Mouse (Mus musculus): ENCODE results near the gene Gm49395. TPM values are rescaled to one million over a fixed set of nuclear protein-coding genes. Genes with fewer than 3 reads are reported as not detected.

Gm49395 gene
- polyA plus RNA-seq, 1 experiment: 9.0 TPM

- Histone ChIP-seq H3K4me1 (ENCODE audit: control insufficient read depth, insufficient read depth, insufficient read length, low read length) (no peaks in the 10 kb centered on the region), H3K36me3 (ENCODE audit: control insufficient read depth, insufficient read depth, low read length) (no peaks in the 10 kb centered on the region), H3K27me3 (ENCODE audit: control insufficient read depth, insufficient read depth, low read length) (no peaks in the 10 kb centered on the region), H3K27ac (ENCODE audit: insufficient read depth, low read depth, low read length) (no peak overlapping the region), H3K4me3 (ENCODE audit: low read depth, low read length) (no peak overlapping the region)
- WGBS: 73% methylated on average over 5 of the region's 5 CpGs
- no peak for TF ChIP-seq CTCF (IDR thresholded peaks at IDR 0.05; ENCODE audit: extremely low read depth, insufficient read length, insufficient replicate concordance, low read depth, low read length)
- TF ChIP-seq POLR2A (IDR thresholded peaks at IDR 0.05; ENCODE audit: low read depth, low read length): no peak
Measured at GRCm38 (mm10) chr13:115118756-115119155, 17.0 kb upstream of the Gm49395 start.

- WGBS: 81% methylated on average over 3 of the region's 3 CpGs
- no peaks in the 10 kb centered on the region for H3K27me3 ChIP-seq (ENCODE audit: control insufficient read depth, insufficient read depth, low read length)
- H3K4me1 ChIP-seq (ENCODE audit: control insufficient read depth, insufficient read depth, insufficient read length, low read length): no peaks in the 10 kb centered on the region
- H3K4me3 ChIP-seq (ENCODE audit: low read depth, low read length): no peak overlapping the region
- TF ChIP-seq POLR2A (IDR thresholded peaks at IDR 0.05; ENCODE audit: low read depth, low read length) (no peak), CTCF (IDR thresholded peaks at IDR 0.05; ENCODE audit: extremely low read depth, insufficient read length, insufficient replicate concordance, low read depth, low read length) (no peak)
- H3K27ac ChIP-seq (ENCODE audit: insufficient read depth, low read depth, low read length): no peak overlapping the region
- H3K36me3 ChIP-seq (ENCODE audit: control insufficient read depth, insufficient read depth, low read length): no peaks in the 10 kb centered on the region
Measured at GRCm38 (mm10) chr13:115118195-115118594, 16.5 kb upstream of the Gm49395 start.

GRCm38 (mm10) chr13:115116930-115117621 is 15.4 kb upstream of the Gm49395 start:
- Histone ChIP-seq H3K27ac (ENCODE audit: insufficient read depth, low read depth, low read length) (no peak overlapping the region), H3K4me1 (ENCODE audit: control insufficient read depth, insufficient read depth, insufficient read length, low read length) (no peaks in the 10 kb centered on the region), H3K36me3 (ENCODE audit: control insufficient read depth, insufficient read depth, low read length) (no peaks in the 10 kb centered on the region), H3K27me3 (ENCODE audit: control insufficient read depth, insufficient read depth, low read length) (no peaks in the 10 kb centered on the region), H3K4me3 (ENCODE audit: low read depth, low read length) (no peak overlapping the region)
- 75% methylated on average over 3 of the region's 3 CpGs for WGBS
- TF ChIP-seq POLR2A (IDR thresholded peaks at IDR 0.05; ENCODE audit: low read depth, low read length): no peak
- TF ChIP-seq CTCF (IDR thresholded peaks at IDR 0.05; ENCODE audit: extremely low read depth, insufficient read length, insufficient replicate concordance, low read depth, low read length): no peak

GRCm38 (mm10) chr13:115109628-115110027 is 7.9 kb upstream of the Gm49395 start:
- no peaks in the 10 kb centered on the region for H3K36me3 ChIP-seq (ENCODE audit: control insufficient read depth, insufficient read depth, low read length)

GRCm38 (mm10) chr13:115107436-115107835 is 5.7 kb upstream of the Gm49395 start:
- 89% methylated on average over 8 of the region's 8 CpGs for WGBS
- no peaks in the 10 kb centered on the region for H3K4me1 ChIP-seq (ENCODE audit: control insufficient read depth, insufficient read depth, insufficient read length, low read length)
- H3K27me3 ChIP-seq (ENCODE audit: control insufficient read depth, insufficient read depth, low read length): no peaks in the 10 kb centered on the region
- H3K27ac ChIP-seq (ENCODE audit: insufficient read depth, low read depth, low read length): no peak overlapping the region
- H3K36me3 ChIP-seq (ENCODE audit: control insufficient read depth, insufficient read depth, low read length): no peaks in the 10 kb centered on the region
- TF ChIP-seq CTCF (IDR thresholded peaks at IDR 0.05; ENCODE audit: extremely low read depth, insufficient read length, insufficient replicate concordance, low read depth, low read length) (no peak), POLR2A (IDR thresholded peaks at IDR 0.05; ENCODE audit: low read depth, low read length) (no peak)
- H3K4me3 ChIP-seq (ENCODE audit: low read depth, low read length): no peak overlapping the region

More at GRCm38 (mm10) chr13:115109628-115110027, 7.9 kb upstream of the Gm49395 start:
- no peaks in the 10 kb centered on the region for H3K27me3 ChIP-seq (ENCODE audit: control insufficient read depth, insufficient read depth, low read length)
- no peak overlapping the region for H3K27ac ChIP-seq (ENCODE audit: insufficient read depth, low read depth, low read length)
- no peak overlapping the region for H3K4me3 ChIP-seq (ENCODE audit: low read depth, low read length)
- TF ChIP-seq CTCF (IDR thresholded peaks at IDR 0.05; ENCODE audit: extremely low read depth, insufficient read length, insufficient replicate concordance, low read depth, low read length) (no peak), POLR2A (IDR thresholded peaks at IDR 0.05; ENCODE audit: low read depth, low read length) (no peak)
- 70% methylated on average over 4 of the region's 4 CpGs for WGBS
- H3K4me1 ChIP-seq (ENCODE audit: control insufficient read depth, insufficient read depth, insufficient read length, low read length): no peaks in the 10 kb centered on the region

- TF ChIP-seq CTCF (IDR thresholded peaks at IDR 0.05; ENCODE audit: extremely low read depth, insufficient read length, insufficient replicate concordance, low read depth, low read length): no peak
- TF ChIP-seq POLR2A (IDR thresholded peaks at IDR 0.05; ENCODE audit: low read depth, low read length): no peak
- Histone ChIP-seq H3K36me3 (ENCODE audit: control insufficient read depth, insufficient read depth, low read length) (no peaks in the 10 kb centered on the region), H3K4me1 (ENCODE audit: control insufficient read depth, insufficient read depth, insufficient read length, low read length) (no peaks in the 10 kb centered on the region), H3K4me3 (ENCODE audit: low read depth, low read length) (no peak overlapping the region), H3K27ac (ENCODE audit: insufficient read depth, low read depth, low read length) (no peak overlapping the region), H3K27me3 (ENCODE audit: control insufficient read depth, insufficient read depth, low read length) (no peaks in the 10 kb centered on the region)
- WGBS: 75% methylated on average over 10 of the region's 10 CpGs
Measured at GRCm38 (mm10) chr13:115106183-115106582, 4.5 kb upstream of the Gm49395 start.

- no peaks in the 10 kb centered on the region for H3K36me3 ChIP-seq (ENCODE audit: control insufficient read depth, insufficient read depth, low read length)
- WGBS: 92% methylated on average over 2 of the region's 2 CpGs
- no peak overlapping the region for H3K27ac ChIP-seq (ENCODE audit: insufficient read depth, low read depth, low read length)
- no peaks in the 10 kb centered on the region for H3K4me1 ChIP-seq (ENCODE audit: control insufficient read depth, insufficient read depth, insufficient read length, low read length)
- TF ChIP-seq POLR2A (IDR thresholded peaks at IDR 0.05; ENCODE audit: low read depth, low read length) (no peak), CTCF (IDR thresholded peaks at IDR 0.05; ENCODE audit: extremely low read depth, insufficient read length, insufficient replicate concordance, low read depth, low read length) (no peak)
- no peaks in the 10 kb centered on the region for H3K27me3 ChIP-seq (ENCODE audit: control insufficient read depth, insufficient read depth, low read length)
- H3K4me3 ChIP-seq (ENCODE audit: low read depth, low read length): no peak overlapping the region
Measured at GRCm38 (mm10) chr13:115102754-115103153, 1.0 kb upstream of the Gm49395 start.

Data from small intestine, adult 2 months (tissue).